Mouse (Mus musculus) heart, embryonic 14.5 days (tissue): ENCODE data around the gene Trim29. TPM values are rescaled to one million over a fixed set of nuclear protein-coding genes. Genes with fewer than 3 reads are reported as not detected.

Source experiments
- ATAC-seq: fragments of 200-750 bp; cut with Nextera tagmentation; 2 replicates; pipeline ENCODE4 v1.8.0; 2017; ENCODE audit warnings: low read depth, moderate TSS enrichment; ENCODE audit not compliant: insufficient number of reproducible peaks, insufficient read depth, low FRiP score
- H3K27ac ChIP-seq, 2 experiments: fragments of 200-500 bp in 1 of 2; fragments of 300-500 bp in 1 of 2; sonication (generic) in 1 of 2; replicated peaks in 1 of 2; 2 replicates each; pipeline ENCODE4 v1.5.1; 2012 to 2014; ENCODE audit warnings: low read depth in 2 of 2, low read length in 2 of 2, control low read depth in 1 of 2, mild to moderate bottlenecking in 1 of 2, mixed read lengths in 1 of 2; ENCODE audit not compliant: control insufficient read depth in 1 of 2, insufficient read depth in 1 of 2
- H3K27me3 ChIP-seq: fragments of 300-500 bp; sonication (generic); 2 replicates; pipeline ENCODE4 v1.6.1; 2014; ENCODE audit warnings: mild to moderate bottlenecking, low read length, control low read depth; ENCODE audit not compliant: control insufficient read depth, insufficient read depth
- H3K36me3 ChIP-seq: fragments of 300-500 bp; sonication (generic); 2 replicates; pipeline ENCODE4 v1.6.1; 2014; ENCODE audit warnings: mild to moderate bottlenecking, control low read depth, low read length, mixed read lengths; ENCODE audit not compliant: control insufficient read depth, insufficient read depth
- H3K4me1 ChIP-seq, 2 experiments: fragments of 200-500 bp in 1 of 2; fragments of 300-500 bp in 1 of 2; sonication (generic) in 1 of 2; 2 replicates each; pipeline ENCODE4 v1.6.1; 2012 to 2014; ENCODE audit warnings: low read length in 2 of 2, control low read depth in 1 of 2, mixed read lengths in 1 of 2; ENCODE audit not compliant: control insufficient read depth in 2 of 2, insufficient read depth in 2 of 2
- H3K4me2 ChIP-seq: fragments of 300-500 bp; sonication (generic); 2 replicates; pipeline ENCODE4 v1.6.1; 2014; ENCODE audit warnings: mild to moderate bottlenecking, low read length
- H3K4me3 ChIP-seq, 2 experiments: fragments of 200-500 bp in 1 of 2; fragments of 300-500 bp in 1 of 2; sonication (generic) in 1 of 2; 2 replicates each; pipeline ENCODE4 v1.5.1; 2012 to 2014; ENCODE audit warnings: low read length in 2 of 2, mild to moderate bottlenecking in 2 of 2, control low read depth in 1 of 2, low read depth in 1 of 2, moderate library complexity in 1 of 2; ENCODE audit not compliant: control insufficient read depth in 1 of 2, insufficient read depth in 1 of 2
- H3K9ac ChIP-seq: fragments of 300-500 bp; sonication (generic); 2 replicates; pipeline ENCODE4 v1.6.1; 2014; ENCODE audit warnings: mild to moderate bottlenecking, low read length
- H3K9me3 ChIP-seq: fragments of 300-500 bp; sonication (generic); 2 replicates; pipeline ENCODE4 v1.6.1; 2016; ENCODE audit warnings: low read length, control low read depth; ENCODE audit not compliant: control insufficient read depth
- WGBS: fragments of 180-500 bp; shearing (Covaris S2); extraction: QIAGEN DNeasy Blood & Tissue Kit; methylation state at CpG from one replicate; pipeline ENCODE4 v1.1.7; 2014; 5-methylcytosine and 5-hydroxymethylcytosine counted together
- polyA plus RNA-seq: library from polyadenylated mRNA; unstranded; fragments of >200 nt; fragmentation: Nextera tagmentation; extraction: Ambion mirVana; gene quantifications from 2 replicates; pipeline ENCODE4 v1.2.1, GENCODE M21; 2014

The Trim29 gene
- polyA plus RNA-seq, 1 experiment from 2014 or later, result 0.09 TPM

DNA sequence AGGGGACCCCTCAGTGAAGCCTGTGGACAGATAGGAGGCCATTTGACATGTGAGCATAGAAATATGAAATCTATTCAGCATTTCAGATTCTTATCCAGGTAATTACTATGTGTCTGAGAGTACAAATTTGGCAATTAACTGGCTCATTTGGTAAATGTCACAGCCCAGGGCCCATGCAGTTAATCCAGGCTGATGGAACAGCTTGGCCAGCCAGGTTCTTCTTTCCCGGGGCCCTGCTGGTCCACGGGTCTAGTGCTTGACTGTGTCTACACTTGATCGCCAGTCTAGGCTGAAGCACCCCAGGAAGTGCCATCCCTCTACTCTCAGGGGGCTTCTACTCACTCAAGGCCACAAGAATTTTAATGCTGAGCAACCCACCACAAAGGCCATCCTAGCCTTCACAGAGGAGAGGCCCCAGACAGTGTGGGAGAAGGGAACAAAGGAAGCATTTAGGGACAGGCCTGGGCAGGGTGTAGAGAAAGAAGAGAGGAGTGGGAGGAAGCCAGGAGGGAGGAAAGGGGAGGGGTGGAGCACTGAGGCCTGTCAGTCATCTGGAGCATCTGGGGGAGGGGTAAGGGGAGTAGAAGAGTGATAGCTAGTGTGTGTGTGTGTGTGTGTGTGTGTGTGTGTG, 4.8 kb downstream of the Trim29 start:
- no peak for ATAC-seq

DNA sequence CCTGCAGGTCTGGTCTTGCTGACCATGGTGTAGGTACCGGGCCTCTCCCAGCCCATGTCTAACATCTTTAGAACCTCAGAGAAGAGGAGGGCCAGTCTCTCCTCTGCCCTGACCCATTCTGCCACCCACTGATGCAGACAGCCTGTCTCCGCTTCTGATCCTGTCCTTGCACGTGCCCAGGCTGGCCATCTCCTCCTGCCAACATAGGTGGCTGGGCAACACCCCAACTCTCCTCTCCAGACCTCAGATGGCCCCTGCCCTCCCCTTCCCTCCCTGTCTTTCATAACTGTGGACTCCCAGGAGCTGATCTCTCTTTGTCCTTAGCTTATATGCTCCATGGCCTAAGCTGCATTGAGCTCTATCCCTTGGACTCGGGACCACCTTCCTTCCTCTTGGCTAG, 5.8 kb downstream of the Trim29 start:
- Histone ChIP-seq H3K4me3 (no peak overlapping the region), H3K27me3 (0 out of 2 replicates have a peak, but pooled peaks cover 3% of the 10 kb centered on the region), H3K9me3 (no peaks in the 10 kb centered on the region), H3K27ac (no peak overlapping the region), H3K9ac (no peak overlapping the region), H3K4me1 (no peaks in the 10 kb centered on the region), H3K4me2 (no peak overlapping the region), H3K36me3 (no peaks in the 10 kb centered on the region)
- WGBS, result 79% methylated on average over 4 of the region's 4 CpGs
- no peak for ATAC-seq

More for the DNA sequence above, 4.8 kb downstream of the Trim29 start:
- Histone ChIP-seq H3K9ac (no peak overlapping the region), H3K27me3 (peaks cover 8% of the 10 kb centered on the region), H3K9me3 (no peaks in the 10 kb centered on the region), H3K4me3 (no peak overlapping the region), H3K36me3 (no peaks in the 10 kb centered on the region), H3K27ac (no peak overlapping the region), H3K4me1 (no peaks in the 10 kb centered on the region), H3K4me2 (no peak overlapping the region)
- whole genome bisulfite sequencing, result 58% methylated on average over 3 of the region's 3 CpGs

DNA sequence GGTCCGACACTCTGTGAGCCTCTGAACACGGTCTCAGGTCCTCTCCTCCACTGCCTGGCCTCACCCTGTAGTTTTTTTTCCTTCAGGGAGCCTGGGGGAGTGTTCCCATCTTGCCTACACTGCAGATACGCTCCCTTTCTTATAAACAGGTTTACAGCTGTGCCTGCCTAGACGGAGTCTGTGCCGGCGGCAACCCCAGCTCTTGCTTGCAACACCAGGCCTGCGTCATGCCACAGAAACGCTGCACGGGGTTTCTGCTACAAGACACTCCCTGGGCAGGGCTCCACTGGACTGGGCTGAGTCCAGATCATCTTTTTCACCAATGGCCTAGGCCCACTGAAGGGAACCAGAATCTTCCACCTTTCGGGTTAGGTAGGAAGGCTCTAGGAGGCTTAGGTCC, 8.0 kb downstream of the Trim29 start:
- Histone ChIP-seq H3K36me3 (no peaks in the 10 kb centered on the region), H3K4me1 (no peaks in the 10 kb centered on the region), H3K27me3 (no peaks in the 10 kb centered on the region), H3K9me3 (no peaks in the 10 kb centered on the region), H3K9ac (no peak overlapping the region), H3K27ac (no peak overlapping the region), H3K4me2 (no peak overlapping the region), H3K4me3 (no peak overlapping the region)
- ATAC-seq, result no peak
- 68% methylated on average over 10 of the region's 10 CpGs for WGBS

- Histone ChIP-seq H3K9me3 (no peaks in the 10 kb centered on the region), H3K27me3 (no peaks in the 10 kb centered on the region), H3K4me2 (no peak overlapping the region), H3K4me1 (peaks cover 0 to 2% of the 10 kb centered on the region in 2 experiments; a peak in 1 of 4 replicates), H3K4me3 (no peak overlapping the region), H3K9ac (no peak overlapping the region), H3K36me3 (no peaks in the 10 kb centered on the region), H3K27ac (no peak overlapping the region)
- 78% methylated on average over 6 of the region's 6 CpGs for WGBS
- ATAC-seq, result no peak
Observed at GRCm38 (mm10) chr9:43321951-43322350, 11.3 kb downstream of the Trim29 start.

DNA sequence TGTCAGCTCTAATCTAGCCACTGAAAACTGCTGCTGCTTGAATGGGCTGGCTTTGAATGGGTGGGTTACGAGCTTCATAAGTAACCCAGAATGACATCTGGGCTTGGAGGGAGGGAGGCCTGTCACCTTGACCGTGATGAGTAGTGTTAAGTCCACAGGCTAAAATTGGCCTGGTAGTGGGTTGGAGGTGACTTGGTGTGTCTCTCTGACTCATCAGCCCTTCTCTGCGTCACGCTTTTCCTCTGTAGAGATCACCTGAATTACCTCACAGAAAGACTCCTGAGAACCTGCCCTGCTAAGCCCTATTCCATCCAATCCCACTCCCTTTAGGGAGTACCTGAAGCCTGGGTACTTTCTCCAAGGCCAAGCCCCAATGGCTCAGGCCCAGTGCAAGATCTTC, 12.0 kb downstream of the Trim29 start:
- H3K36me3 ChIP-seq, result no peaks in the 10 kb centered on the region
- ATAC-seq, result no peak
- no peak overlapping the region for H3K4me3 ChIP-seq
- no peak overlapping the region for H3K27ac ChIP-seq
- 62% methylated on average over 4 of the region's 4 CpGs for WGBS
- H3K27me3 ChIP-seq, result no peaks in the 10 kb centered on the region
- peaks cover 0 to 2% of the 10 kb centered on the region in 2 experiments; a peak in 1 of 4 replicates for H3K4me1 ChIP-seq
- H3K4me2 ChIP-seq, result no peak overlapping the region
- H3K9me3 ChIP-seq, result no peaks in the 10 kb centered on the region
- H3K9ac ChIP-seq, result no peak overlapping the region

DNA sequence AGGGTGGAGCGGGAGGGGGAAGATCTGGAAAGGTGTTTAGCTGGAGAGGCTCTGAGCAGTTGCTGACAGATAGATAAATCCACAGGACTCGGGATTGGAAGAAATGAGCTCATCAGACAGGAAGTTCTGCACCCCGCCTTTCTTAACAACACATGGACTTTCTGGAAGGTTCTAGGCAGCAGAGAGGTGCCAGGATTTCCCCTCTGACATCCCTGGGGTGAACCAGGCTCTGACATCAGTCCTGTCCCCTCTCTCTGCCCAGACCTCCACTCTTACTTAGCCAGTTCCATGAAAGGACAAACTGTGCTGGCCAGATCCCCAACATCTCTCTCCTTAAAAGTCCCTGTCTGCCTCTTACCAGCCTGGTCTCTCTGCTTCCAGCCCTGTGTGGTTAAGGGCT, 14.8 kb downstream of the Trim29 start:
- H3K27ac ChIP-seq, result no peak overlapping the region
- H3K4me1 ChIP-seq, result peaks cover 0 to 2% of the 10 kb centered on the region in 2 experiments; a peak in 1 of 4 replicates
- H3K36me3 ChIP-seq, result no peaks in the 10 kb centered on the region
- H3K4me2 ChIP-seq, result no peak overlapping the region
- H3K9me3 ChIP-seq, result no peaks in the 10 kb centered on the region
- no peak overlapping the region for H3K4me3 ChIP-seq
- no peak overlapping the region for H3K9ac ChIP-seq
- no peak for ATAC-seq
- H3K27me3 ChIP-seq, result peaks cover 4% of the 10 kb centered on the region; the same call in 1 of the 2 replicates
- whole genome bisulfite sequencing, result 37% methylated on average over 3 of the region's 3 CpGs

- Histone ChIP-seq H3K9me3 (no peaks in the 10 kb centered on the region), H3K27ac (no peak overlapping the region), H3K9ac (no peak overlapping the region), H3K4me2 (no peak overlapping the region), H3K4me3 (no peak overlapping the region), H3K36me3 (no peaks in the 10 kb centered on the region), H3K27me3 (peaks cover 4% of the 10 kb centered on the region; the same call in 1 of the 2 replicates), H3K4me1 (peaks cover 0 to 2% of the 10 kb centered on the region in 2 experiments; a peak in 1 of 4 replicates)
- ATAC-seq, result peak; percentile 36; the same call in 1 of the 2 replicates
- WGBS, result 52% methylated on average over 7 of the region's 7 CpGs
Observed at GRCm38 (mm10) chr9:43326015-43326631, 15.5 kb downstream of the Trim29 start.
